In genomic region chr7:134497219-134497618, GRCm38 (mm10) we compare ENCODE assay signal across 22 mouse cellular contexts.
DNase-seq lines count a peak whose midpoint lies in the region; ATAC-seq and TF ChIP-seq lines count a peak whose summit lies in the region.
"Had no signal": no experiment of that assay in that cellular context is flagged by ENCODE, and none has a peak within 500 bp of the region (broad histone marks: within the 10 kb centered on the region; RNA-seq: fewer than 3 reads in every experiment).

No protein-coding gene starts in this region.

- H3K4me3 ChIP-seq in cerebellum, adult 2 months (replicated peaks; ENCODE audit: insufficient read depth, low read depth, low read length): no peak overlapping the region
- no peak overlapping the region for H3K4me3 ChIP-seq in liver, adult 2 months (ENCODE audit: insufficient read depth, low read depth, low read length)
- H3K4me3 ChIP-seq in liver, embryonic 12.5 days: no peak overlapping the region
- no peak overlapping the region for H3K4me3 ChIP-seq in forebrain, postnatal 0 days (ENCODE audit: low read depth, low read length)
- H3K4me3 ChIP-seq: embryonic facial prominence, embryonic 15.5 days; forebrain, embryonic 10.5 days; heart, embryonic 10.5 days; midbrain, embryonic 15.5 days; stomach, embryonic 15.5 days had no signal

- no peak for ATAC-seq in liver, embryonic 12.5 days
- no peak for ATAC-seq in forebrain, postnatal 0 days
- ATAC-seq: hindbrain, postnatal 0 days; midbrain, embryonic 15.5 days had no signal

- no peaks in the 10 kb centered on the region for H3K9me3 ChIP-seq in liver, embryonic 12.5 days (replicated peaks)
- H3K9me3 ChIP-seq in forebrain, postnatal 0 days (ENCODE audit: low read length): no peaks in the 10 kb centered on the region
- H3K9me3 ChIP-seq: embryonic facial prominence, embryonic 15.5 days; forebrain, embryonic 10.5 days; heart, embryonic 10.5 days; midbrain, embryonic 15.5 days; stomach, embryonic 15.5 days had no signal

- peak overlapping the region; percentile 27; the same call in 1 of the 2 replicates for H3K27ac ChIP-seq in cerebellum, adult 2 months (ENCODE audit: insufficient read depth, low read length)
- H3K27ac ChIP-seq in liver, adult 2 months (replicated peaks; ENCODE audit: insufficient read depth, low read depth, low read length): no peak overlapping the region
- no peak overlapping the region for H3K27ac ChIP-seq in liver, embryonic 12.5 days
- no peak overlapping the region for H3K27ac ChIP-seq in forebrain, postnatal 0 days (ENCODE audit: low read depth, low read length)
- H3K27ac ChIP-seq: embryonic facial prominence, embryonic 15.5 days; forebrain, embryonic 10.5 days; heart, embryonic 10.5 days; hindbrain, postnatal 0 days; kidney, postnatal 0 days; liver, embryonic 14.5 days; midbrain, embryonic 15.5 days; stomach, embryonic 15.5 days had no signal

- no peaks in the 10 kb centered on the region for H3K36me3 ChIP-seq in liver, adult 2 months (ENCODE audit: control insufficient read depth, insufficient read depth, low read length)
- no peaks in the 10 kb centered on the region for H3K36me3 ChIP-seq in liver, embryonic 12.5 days
- H3K36me3 ChIP-seq in forebrain, postnatal 0 days (ENCODE audit: insufficient read depth): no peaks in the 10 kb centered on the region
- H3K36me3 ChIP-seq: embryonic facial prominence, embryonic 15.5 days; forebrain, embryonic 10.5 days; heart, embryonic 10.5 days; midbrain, embryonic 15.5 days; stomach, embryonic 15.5 days had no signal

- no peak for DNase-seq in cerebellum, adult 2 months
- DNase-seq in cerebellum, adult 9-11 months: no peak
- peak; percentile 76 for DNase-seq in liver, adult 2 months (ENCODE audit: extremely low read depth, low read depth, low spot score)
- peak; percentile 43 for DNase-seq in kidney, postnatal 10 days
- peak; percentile 11 for DNase-seq in lung, postnatal 10 days
- no peak for DNase-seq in forebrain, postnatal 0 days
- DNase-seq in frontal cortex, adult 2 months (ENCODE audit: extremely low spot score in 1 of 2, low spot score in 1 of 2): no peak
- DNase-seq: adrenal gland, postnatal 14 days; cerebellum, adult 9-10 months; embryo, embryonic 11 days; gastrocnemius, postnatal 14 days; heart, postnatal 14 days; left cerebral cortex, postnatal 4 days had no signal

- no peak for TF ChIP-seq POLR2A in cerebellum, adult 2 months (IDR thresholded peaks at IDR 0.05; ENCODE audit: borderline replicate concordance, insufficient read depth, low read length)
- TF ChIP-seq POLR2A in liver, adult 2 months (IDR thresholded peaks at IDR 0.05; ENCODE audit: extremely low read depth, insufficient read depth, low read length): no peak

- H3K9ac ChIP-seq in liver, adult 2 months (ENCODE audit: low read depth, low read length): no peak overlapping the region
- no peak overlapping the region for H3K9ac ChIP-seq in liver, embryonic 12.5 days
- no peak overlapping the region for H3K9ac ChIP-seq in forebrain, postnatal 0 days
- H3K9ac ChIP-seq: embryonic facial prominence, embryonic 15.5 days; liver, embryonic 14.5 days; midbrain, embryonic 15.5 days; stomach, embryonic 15.5 days had no signal

- 76% methylated on average over 11 of the region's 11 CpGs for WGBS in cerebellum, adult 2 months
- 29% methylated on average over 11 of the region's 11 CpGs for WGBS in liver, adult 2 months
- WGBS in liver, embryonic 12.5 days (ENCODE audit: insufficient replicate concordance): 63% methylated on average over 11 of the region's 11 CpGs
- WGBS in forebrain, postnatal 0 days: 61% methylated on average over 11 of the region's 11 CpGs

- H3K27me3 ChIP-seq in cerebellum, adult 2 months (ENCODE audit: control insufficient read depth, insufficient read depth, low read length): no peaks in the 10 kb centered on the region; the same call in 1 of the 2 replicates
- H3K27me3 ChIP-seq in liver, adult 2 months (ENCODE audit: control insufficient read depth, insufficient read depth, low read length): no peaks in the 10 kb centered on the region
- no peaks in the 10 kb centered on the region for H3K27me3 ChIP-seq in liver, embryonic 12.5 days (replicated peaks)
- no peaks in the 10 kb centered on the region for H3K27me3 ChIP-seq in forebrain, postnatal 0 days (ENCODE audit: insufficient read depth, low read length)
- H3K27me3 ChIP-seq: embryonic facial prominence, embryonic 15.5 days; midbrain, embryonic 15.5 days; stomach, embryonic 15.5 days had no signal

- no peak overlapping the region for H3K4me2 ChIP-seq in liver, embryonic 12.5 days
- no peak overlapping the region for H3K4me2 ChIP-seq in forebrain, postnatal 0 days (ENCODE audit: low read depth)
- H3K4me2 ChIP-seq: embryonic facial prominence, embryonic 15.5 days; midbrain, embryonic 15.5 days; stomach, embryonic 15.5 days had no signal

- no peaks in the 10 kb centered on the region for H3K4me1 ChIP-seq in cerebellum, adult 2 months (ENCODE audit: control insufficient read depth, insufficient read depth, low read length)
- H3K4me1 ChIP-seq in liver, adult 2 months (ENCODE audit: control insufficient read depth, insufficient read depth, low read length): 0 out of 2 replicates have a peak, but pooled peaks cover 1% of the 10 kb centered on the region
- H3K4me1 ChIP-seq in liver, embryonic 12.5 days: no peaks in the 10 kb centered on the region
- no peaks in the 10 kb centered on the region for H3K4me1 ChIP-seq in forebrain, postnatal 0 days (ENCODE audit: insufficient read depth)
- H3K4me1 ChIP-seq: stomach, embryonic 15.5 days had no signal

- no peaks in the 10 kb centered on the region for H3K79me2 ChIP-seq in liver, adult 2 months (ENCODE audit: control insufficient read depth, insufficient read depth, low read length)

- no peak for TF ChIP-seq CTCF in cerebellum, adult 2 months (IDR thresholded peaks at IDR 0.05; ENCODE audit: borderline replicate concordance, insufficient read depth, low read depth, low read length)
- no peak for TF ChIP-seq CTCF in liver, adult 2 months (IDR thresholded peaks at IDR 0.05; ENCODE audit: low read depth, low read length)
- TF ChIP-seq CTCF in forebrain, postnatal 0 days (IDR thresholded peaks at IDR 0.05; ENCODE audit: low read depth): no peak

Comparison
In these comparisons a context has a peak if more than half of its experiments do, and no peak if none do; other contexts are left out.
1. DNase-seq: peak in liver, adult 2 months (single experiment), kidney, postnatal 10 days (single experiment) and lung, postnatal 10 days (single experiment); none in cerebellum, adult 2 months (0 of 2), cerebellum, adult 9-11 months (single experiment), forebrain, postnatal 0 days (single experiment) and frontal cortex, adult 2 months (0 of 2).